Mouse (Mus musculus) midbrain, embryonic 11.5 days (tissue): ENCODE measurements around the gene Caln1. TPM values are rescaled to one million over a fixed set of nuclear protein-coding genes. Genes with fewer than 3 reads are reported as not detected.

Experiments used
- ATAC-seq: fragments of 200-750 bp; cut with Nextera tagmentation; 2 replicates; pipeline ENCODE4 v1.8.0; 2017; ENCODE audit warnings: moderate TSS enrichment, moderate library complexity; ENCODE audit not compliant: low FRiP score
- DNase-seq: peaks from one replicate; pipeline ENCODE4 v3.0.0; 2015; ENCODE audit warnings: low spot score; ENCODE audit errors: missing footprints
- H3K27ac ChIP-seq: fragments of 300-500 bp; sonication (generic); 2 replicates; pipeline ENCODE4 v1.5.1; 2014; ENCODE audit warnings: low read depth, low read length
- H3K27me3 ChIP-seq: fragments of 300-500 bp; sonication (generic); 2 replicates; pipeline ENCODE4 v1.6.1; 2014; ENCODE audit warnings: mild to moderate bottlenecking, low read length, moderate library complexity, mixed read lengths; ENCODE audit not compliant: control insufficient read depth, insufficient read depth
- H3K36me3 ChIP-seq: fragments of 300-500 bp; sonication (generic); 2 replicates; pipeline ENCODE4 v1.6.1; 2014; ENCODE audit warnings: mild to moderate bottlenecking, low read length, moderate library complexity, mixed read lengths; ENCODE audit not compliant: control insufficient read depth, insufficient read depth
- H3K4me1 ChIP-seq: fragments of 300-500 bp; sonication (generic); 2 replicates; pipeline ENCODE4 v1.6.1; 2014; ENCODE audit warnings: low read length; ENCODE audit not compliant: control insufficient read depth, insufficient read depth
- H3K4me2 ChIP-seq: fragments of 300-500 bp; sonication (generic); 2 replicates; pipeline ENCODE4 v1.6.1; 2014; ENCODE audit warnings: mild to moderate bottlenecking, moderate library complexity
- H3K4me3 ChIP-seq: fragments of 300-500 bp; sonication (generic); 2 replicates; pipeline ENCODE4 v1.5.1; 2014; ENCODE audit warnings: low read depth, low read length
- H3K9ac ChIP-seq: fragments of 300-500 bp; sonication (generic); 2 replicates; pipeline ENCODE4 v1.6.1; 2014; ENCODE audit warnings: low read length
- H3K9me3 ChIP-seq: fragments of 300-500 bp; sonication (generic); 2 replicates; pipeline ENCODE4 v1.6.1; 2016; ENCODE audit warnings: low read length; ENCODE audit not compliant: control insufficient read depth
- WGBS: fragments of 180-500 bp; shearing (Covaris S2); extraction: QIAGEN DNeasy Blood & Tissue Kit; methylation state at CpG from one replicate; pipeline ENCODE4 v1.1.7; 2014; 5-methylcytosine and 5-hydroxymethylcytosine counted together
- polyA plus RNA-seq: library from polyadenylated mRNA; unstranded; fragments of >200 nt; fragmentation: Nextera tagmentation; extraction: Ambion mirVana; gene quantifications from 2 replicates; pipeline ENCODE4 v1.2.1, GENCODE M21; 2014

The Caln1 gene
- polyA plus RNA-seq, 1 experiment from 2014 or later: 0.34 TPM

DNA sequence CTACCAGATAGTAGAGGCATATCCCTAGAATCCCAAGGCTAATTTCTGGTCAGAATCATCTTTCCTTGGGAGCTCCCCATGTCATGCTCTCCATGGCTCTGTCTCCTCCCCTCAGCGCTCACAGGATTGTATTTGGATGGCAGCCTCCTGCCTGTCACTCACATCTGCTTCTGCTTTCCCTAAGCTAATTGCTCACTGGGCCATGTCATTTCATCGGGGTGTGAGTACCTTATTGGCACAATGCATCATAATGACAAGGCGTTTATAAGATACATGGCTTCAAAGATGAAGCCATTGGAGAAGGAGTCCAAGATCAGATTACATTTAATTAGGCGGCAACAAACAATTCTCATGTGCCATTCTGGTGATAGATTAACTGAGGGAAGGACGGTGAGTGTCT lies 522.5 kb downstream of the Caln1 start:
- H3K4me1 ChIP-seq: no peaks in the 10 kb centered on the region
- no peaks in the 10 kb centered on the region for H3K36me3 ChIP-seq
- DNase-seq (no peak), ATAC-seq (no peak)
- H3K27ac ChIP-seq: no peak overlapping the region
- 89% methylated on average over 5 of the region's 5 CpGs for WGBS
- H3K27me3 ChIP-seq: no peaks in the 10 kb centered on the region
- H3K9ac ChIP-seq: no peak overlapping the region
- H3K9me3 ChIP-seq: no peaks in the 10 kb centered on the region
- H3K4me3 ChIP-seq: no peak overlapping the region
- no peak overlapping the region for H3K4me2 ChIP-seq

DNA sequence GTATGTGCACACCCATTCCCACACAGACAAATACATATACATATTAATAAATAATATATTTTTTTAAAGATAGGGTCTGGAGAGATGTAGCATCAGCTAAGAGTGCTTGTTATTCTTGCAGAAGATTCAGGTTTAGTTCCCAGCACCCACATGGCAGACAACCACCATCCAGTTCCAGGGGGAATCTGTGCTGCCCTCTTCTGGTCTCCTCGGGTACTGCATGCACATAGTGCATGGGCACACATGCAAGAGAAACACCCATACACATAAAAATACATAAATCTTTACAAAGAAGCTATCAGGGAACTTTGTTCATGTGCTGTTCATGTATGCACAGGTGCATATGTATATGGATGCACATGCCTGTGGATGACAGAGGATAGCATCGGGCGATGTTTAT lies 526.7 kb downstream of the Caln1 start:
- Histone ChIP-seq H3K27ac (no peak overlapping the region), H3K36me3 (no peaks in the 10 kb centered on the region), H3K9me3 (no peaks in the 10 kb centered on the region), H3K4me1 (no peaks in the 10 kb centered on the region), H3K9ac (no peak overlapping the region), H3K4me2 (no peak overlapping the region), H3K27me3 (no peaks in the 10 kb centered on the region), H3K4me3 (no peak overlapping the region)
- WGBS: 95% methylated on average over 3 of the region's 3 CpGs
- ATAC-seq (no peak), DNase-seq (no peak)

Other genes with a start within 250 kb of the Caln1 start
- 5.3 and 7.0 TPM in 2 replicates for gene Kctd7, start 224.6 kb upstream of the Caln1 start, polyA plus RNA-seq
- 24.2 and 30.1 TPM in 2 replicates for gene Rabgef1, start 197.7 kb upstream of the Caln1 start, polyA plus RNA-seq
- gene Tmem248, start 152.4 kb upstream of the Caln1 start, polyA plus RNA-seq: 30.3 and 35.7 TPM in 2 replicates
- 66.3 and 72.2 TPM in 2 replicates for gene Sbds, start 113.9 kb upstream of the Caln1 start, polyA plus RNA-seq
- gene Tyw1, start 113.8 kb upstream of the Caln1 start, polyA plus RNA-seq: 30.4 and 32.1 TPM in 2 replicates
- not detected in 2 replicates for gene A330070K13Rik, start 15.2 kb downstream of the Caln1 start, polyA plus RNA-seq